Mouse (Mus musculus) layer of hippocampus, adult 18-20 months (tissue): ENCODE measurements around the gene Prmt7. TPM values are rescaled to one million over a fixed set of nuclear protein-coding genes. Genes with fewer than 3 reads are reported as not detected.
"Not testable (repeated sequence)": the region's sequence is repeated elsewhere in the genome, so short reads cannot be mapped to it uniquely, and the experiment has no call there.

Source experiments
- DNase-seq, 2 experiments: peaks; one replicate each; pipeline ENCODE4 v3.0.0; 2022; ENCODE audit warnings: low spot score in 2 of 2
- long read RNA-seq: library from polyadenylated mRNA; stranded (forward); transcript quantifications from one replicate; pipeline ENCODE4 v2.0.0, GENCODE M21; 2021
- total RNA-seq, 2 experiments: library from RNA; stranded (reverse); gene quantifications; 2 replicates each; pipeline ENCODE4 v1.2.3; 2021

Prmt7 gene
- 10 to 100 TPM; 31.2 to 37.2 TPM for total RNA-seq
- long read RNA-seq, transcript Prmt7-201 (18 exons, 3,472 nt): major isoform, 85 of 107 reads
- long read RNA-seq, partial matches to known transcripts: 21 of 107 reads
- long read RNA-seq, other reads (novel, unspliced or antisense): 1 of 107 reads

DNA sequence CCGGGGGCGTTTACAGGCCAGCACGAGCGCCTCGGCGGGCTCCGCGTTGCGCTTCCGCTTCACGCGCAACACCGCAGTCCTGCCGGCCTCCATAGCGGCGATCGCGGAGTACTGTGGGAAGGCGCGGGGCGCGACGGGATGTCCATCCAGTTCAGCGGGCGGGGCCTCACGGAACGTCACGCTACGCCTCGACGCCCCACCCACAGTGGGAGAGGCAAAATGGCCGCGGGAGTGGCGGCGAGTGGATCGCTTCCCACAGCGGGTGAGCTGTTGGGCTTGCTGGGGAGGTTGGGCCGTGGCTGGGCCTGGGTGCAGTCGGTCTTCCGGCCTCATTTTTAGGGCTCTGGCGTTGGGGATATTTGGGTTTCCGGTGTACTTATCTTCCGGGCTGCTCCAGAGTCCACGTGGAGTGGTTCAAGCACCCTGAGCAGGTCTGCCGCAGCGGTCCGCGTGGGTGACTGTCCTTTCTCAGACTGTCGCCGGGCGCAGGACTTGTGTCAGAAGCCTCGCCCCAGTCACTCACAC is at the start of gene Prmt7, which contains the start of gene Slc7a6os:
TSS of gene Prmt7 (plus strand) at position 116 of the 525 bp plus-strand sequence.
TSS of gene Slc7a6os (minus strand) at position 115 of the 525 bp plus-strand sequence.
- DNase-seq: peak; percentile 96 to 98

- no peak for DNase-seq
Observed at GRCm38 (mm10) chr8:106163251-106163650, 47.5 kb upstream of the Prmt7 start.

GRCm38 (mm10) chr8:106165460-106165859 is 45.3 kb upstream of the Prmt7 start:
- DNase-seq: peak in 1 of 2 experiments; percentile 83

DNA sequence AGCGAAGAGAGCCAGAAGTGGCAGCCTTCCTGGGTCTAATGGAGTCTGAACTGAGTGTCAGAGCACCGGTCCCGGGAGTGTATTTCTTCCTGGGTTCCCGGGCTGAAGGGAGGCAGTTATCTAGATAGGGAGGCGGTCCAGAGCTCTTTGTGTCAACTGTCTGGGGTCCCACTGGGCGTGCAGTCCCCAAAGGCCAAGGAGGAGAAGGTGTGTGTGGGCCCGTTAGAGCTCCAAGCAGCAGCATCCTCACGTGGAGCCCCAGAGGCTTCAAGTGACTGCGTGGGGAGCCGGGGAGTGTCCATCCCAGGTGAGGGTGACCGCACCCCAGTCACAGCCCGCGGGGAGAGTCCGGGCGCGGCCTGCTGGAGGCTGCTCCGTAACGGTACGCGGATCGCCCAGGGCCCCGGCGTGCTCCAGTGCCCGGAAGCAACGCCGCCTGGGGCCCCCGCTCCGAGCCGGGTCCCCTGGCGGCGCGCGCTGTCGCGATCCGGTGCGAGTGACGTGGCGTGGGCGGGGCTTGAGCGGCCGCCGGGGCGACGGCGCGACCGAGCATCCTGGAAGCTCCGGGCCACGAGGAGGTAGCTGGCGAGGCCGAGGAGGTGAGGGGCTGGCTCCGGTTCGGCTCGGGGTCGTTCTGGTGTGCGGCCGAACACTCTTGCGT is 42.2 kb upstream of the Prmt7 start, which contains the start of gene Slc7a6:
TSS of gene Slc7a6 (plus strand) at position 502 of the 661 bp plus-strand sequence.
- DNase-seq: peak; percentile 84 to 89

DNA sequence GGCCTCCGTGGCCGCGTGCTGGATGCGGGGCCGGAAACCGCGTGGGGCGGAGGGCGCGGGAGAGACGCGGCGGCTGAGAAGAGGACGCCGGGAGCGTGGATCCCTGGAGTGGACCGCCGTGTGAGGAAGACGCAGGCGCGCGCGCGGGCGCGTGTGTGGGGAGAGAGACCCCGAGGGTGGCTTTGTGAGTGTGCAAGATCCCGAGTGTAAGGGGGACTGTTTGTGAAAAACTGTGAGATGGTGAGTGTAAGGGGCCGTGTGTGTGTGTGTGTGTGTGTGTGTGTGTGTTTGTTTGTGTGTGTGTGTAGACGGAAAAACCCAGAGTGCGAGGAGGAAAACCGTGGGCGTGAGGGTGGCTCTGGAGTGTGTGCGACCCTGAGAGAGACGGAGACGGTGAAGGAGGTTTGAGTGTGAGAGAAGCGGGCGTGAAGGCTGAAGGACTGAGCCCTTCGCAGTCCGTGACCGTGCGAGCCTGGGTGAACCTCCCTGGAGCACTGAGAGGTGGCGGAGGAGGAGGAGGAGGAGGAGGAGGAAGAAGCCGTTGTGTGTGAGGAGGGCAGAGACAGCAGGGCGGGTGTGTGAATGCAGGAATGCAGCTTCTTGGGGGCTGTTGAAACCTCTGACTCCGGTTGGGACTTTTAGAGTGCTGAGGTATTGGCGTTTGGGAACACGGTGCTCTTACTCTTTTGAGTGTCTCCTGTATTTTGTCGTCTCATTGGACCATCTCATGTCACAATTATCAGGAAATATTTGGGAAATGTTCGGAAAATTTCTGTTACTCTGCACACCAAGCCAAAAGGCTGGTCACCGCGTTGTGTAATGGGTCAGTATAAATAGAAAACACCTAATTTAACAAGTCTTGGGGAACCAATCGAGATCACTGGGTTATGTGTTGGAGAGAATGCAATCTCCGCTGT is 41.5 kb upstream of the Prmt7 start:
- peak in 1 of 2 experiments; percentile 26 for DNase-seq

DNA sequence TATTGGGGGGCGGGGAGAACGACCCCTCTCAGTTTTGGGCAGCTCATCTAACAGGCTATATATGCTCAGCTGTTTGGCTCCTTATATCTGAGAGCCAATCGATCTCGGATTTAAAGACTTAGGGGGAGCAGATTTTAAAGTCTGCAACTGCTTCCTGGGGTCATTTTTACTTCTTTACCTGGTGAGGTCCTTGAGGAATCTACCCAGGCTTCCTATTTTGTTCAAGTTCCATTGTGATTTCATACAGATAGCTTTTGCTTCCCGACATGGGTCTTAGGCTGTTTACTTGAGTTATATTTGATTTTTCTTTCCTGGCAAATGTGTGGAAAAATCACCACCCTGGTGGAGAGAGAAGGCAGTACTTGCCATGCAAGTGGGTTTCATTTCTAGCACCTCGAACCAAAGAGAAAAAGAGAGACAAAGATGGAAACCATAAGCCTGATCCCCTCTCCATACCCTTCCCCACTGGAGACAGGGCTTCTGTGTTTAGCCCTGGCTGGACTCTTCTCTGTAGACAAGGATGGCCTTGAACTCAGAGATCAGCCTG is 40.7 kb upstream of the Prmt7 start:
- DNase-seq: no peak

- DNase-seq: no peak
Observed at GRCm38 (mm10) chr8:106173566-106173965, 37.2 kb upstream of the Prmt7 start.

GRCm38 (mm10) chr8:106176891-106177290 is 33.8 kb upstream of the Prmt7 start:
- DNase-seq: no peak

DNA sequence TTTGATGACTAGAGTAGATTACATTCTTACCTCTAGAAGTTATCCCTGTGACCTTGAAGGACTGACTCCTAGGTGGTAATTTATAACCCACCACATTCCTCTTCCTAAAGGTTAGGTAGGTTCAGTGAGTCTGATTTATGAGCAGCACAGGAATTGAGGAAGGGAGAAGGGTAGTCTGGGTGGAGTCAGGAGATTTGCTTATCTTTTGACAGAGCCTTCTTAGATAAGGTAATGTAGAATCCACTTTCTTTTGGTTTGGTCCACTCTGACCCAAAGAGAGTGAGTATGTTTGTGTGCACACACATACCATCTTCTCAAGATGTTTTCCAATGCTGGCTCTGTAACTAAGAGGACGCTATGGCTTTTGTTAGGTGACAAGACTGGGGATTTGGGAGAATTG is 33.1 kb upstream of the Prmt7 start:
- no peak for DNase-seq

- DNase-seq: no peak
Observed at GRCm38 (mm10) chr8:106178428-106178827, 32.3 kb upstream of the Prmt7 start.

DNA sequence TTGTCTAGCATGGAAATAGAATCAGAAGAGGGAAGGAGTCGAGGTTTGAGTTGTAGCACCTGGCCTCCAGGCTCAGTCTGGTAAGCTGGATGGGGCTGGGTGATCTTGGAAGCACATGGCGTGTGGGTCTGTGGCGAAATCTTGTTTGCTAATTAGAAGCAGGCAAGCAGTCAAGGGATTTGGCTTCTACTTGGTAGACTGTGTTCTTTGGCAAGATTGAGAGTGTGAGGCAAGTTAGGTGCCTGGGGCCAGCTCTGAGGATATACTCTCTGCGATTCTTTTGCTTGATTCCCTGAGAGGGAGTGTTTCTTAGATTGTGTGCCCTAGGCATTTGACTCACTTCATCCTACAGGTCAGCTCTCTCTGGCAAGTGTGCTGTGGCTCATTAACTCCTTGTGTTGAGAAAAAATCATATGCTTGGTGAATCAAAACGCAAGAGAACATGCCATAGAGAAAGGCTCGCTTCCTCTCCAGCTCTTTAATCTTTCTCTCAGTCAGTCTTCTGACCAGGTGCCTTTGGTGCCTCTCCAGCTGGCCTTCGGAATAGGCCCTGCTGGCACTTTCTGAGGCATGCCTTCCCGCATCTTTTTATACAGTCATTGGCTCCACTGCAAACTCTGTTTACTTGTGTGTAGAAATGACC is 25.0 kb upstream of the Prmt7 start:
- peak in 1 of 2 experiments; percentile 57 for DNase-seq

- no peak for DNase-seq
Observed at GRCm38 (mm10) chr8:106186394-106186793, 24.3 kb upstream of the Prmt7 start.

- DNase-seq: no peak
Observed at GRCm38 (mm10) chr8:106189162-106189561, 21.6 kb upstream of the Prmt7 start.

DNA sequence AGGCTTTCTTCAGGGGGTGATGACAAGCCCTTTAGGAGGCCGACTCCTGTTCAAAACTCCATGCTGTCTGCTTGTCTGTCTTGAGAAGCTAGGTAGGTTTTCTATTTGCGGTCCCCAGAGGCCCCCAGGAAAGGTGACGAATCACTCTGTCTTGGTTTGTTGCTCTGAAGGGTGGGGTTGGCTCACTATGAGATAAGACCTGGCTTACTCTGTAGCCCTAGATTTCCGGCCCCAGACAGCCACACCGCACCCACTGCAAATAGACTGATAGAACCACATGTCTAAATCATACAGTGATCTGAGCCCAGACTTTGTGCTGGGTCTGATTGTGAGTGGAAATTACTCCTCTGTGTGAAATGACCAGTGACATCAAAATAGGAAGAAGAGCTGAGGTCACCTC is 19.1 kb upstream of the Prmt7 start:
- DNase-seq: no peak

GRCm38 (mm10) chr8:106193162-106193561 is 17.6 kb upstream of the Prmt7 start:
- no peak for DNase-seq

DNA sequence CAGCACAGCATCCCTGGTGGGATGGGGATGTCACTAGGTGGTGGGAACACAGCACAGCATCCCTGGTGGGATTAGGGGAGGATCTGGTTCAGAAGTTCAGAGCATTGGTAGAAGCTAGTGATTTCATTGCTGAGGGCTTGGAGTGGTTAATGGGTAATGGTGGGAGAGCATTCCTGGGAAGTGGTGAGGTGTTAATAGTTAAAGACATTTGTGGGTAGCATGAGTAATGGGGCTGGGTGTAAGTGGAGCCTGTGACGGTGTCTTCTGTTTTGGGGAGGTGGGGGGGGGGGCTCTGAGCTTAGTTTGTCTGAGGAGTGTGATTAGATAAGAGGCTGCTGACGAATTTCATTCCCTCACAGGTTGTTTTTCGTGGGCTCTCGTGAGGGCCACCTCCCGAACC is 16.7 kb upstream of the Prmt7 start:
- DNase-seq: no peak

DNA sequence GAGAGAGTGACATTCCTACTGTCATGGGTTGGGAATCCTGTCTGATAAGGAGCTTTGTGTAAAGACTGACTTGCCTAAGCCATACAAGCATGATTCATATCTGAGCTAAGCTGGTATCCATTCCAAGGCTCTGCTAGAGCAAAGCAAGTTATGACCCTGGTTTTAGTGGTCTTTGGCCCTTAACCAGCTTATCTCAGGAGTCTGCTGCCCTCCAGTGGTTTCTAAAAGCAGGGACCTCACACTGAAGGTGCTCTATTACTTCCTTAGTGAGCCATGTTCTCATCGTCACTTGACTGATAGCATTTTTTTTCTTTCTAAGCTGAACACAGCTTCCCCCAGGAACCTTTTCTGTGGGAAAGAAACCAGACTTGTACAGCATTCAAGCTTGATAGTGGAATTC is 12.0 kb upstream of the Prmt7 start:
- peak in 1 of 2 experiments; percentile 50 for DNase-seq

DNA sequence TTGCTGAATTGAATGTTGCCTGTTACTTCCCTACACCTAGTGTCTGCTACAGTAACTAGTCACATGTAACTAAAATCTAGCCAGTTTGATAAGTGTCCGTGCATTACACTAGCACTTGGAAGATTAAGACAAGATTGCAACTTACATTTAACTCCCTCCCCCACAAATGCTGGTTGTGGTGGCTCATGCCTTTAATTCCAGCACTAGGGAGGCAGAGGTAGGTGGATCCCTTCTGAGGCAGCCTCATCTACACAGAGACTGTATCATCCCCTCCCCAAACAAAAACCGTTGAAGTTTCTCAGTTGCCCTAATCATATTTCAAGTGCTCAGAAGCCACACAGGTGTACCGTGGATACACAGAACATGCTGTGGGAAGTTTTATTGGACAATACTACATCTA is 11.1 kb upstream of the Prmt7 start:
- DNase-seq: not testable (repeated sequence)

DNA sequence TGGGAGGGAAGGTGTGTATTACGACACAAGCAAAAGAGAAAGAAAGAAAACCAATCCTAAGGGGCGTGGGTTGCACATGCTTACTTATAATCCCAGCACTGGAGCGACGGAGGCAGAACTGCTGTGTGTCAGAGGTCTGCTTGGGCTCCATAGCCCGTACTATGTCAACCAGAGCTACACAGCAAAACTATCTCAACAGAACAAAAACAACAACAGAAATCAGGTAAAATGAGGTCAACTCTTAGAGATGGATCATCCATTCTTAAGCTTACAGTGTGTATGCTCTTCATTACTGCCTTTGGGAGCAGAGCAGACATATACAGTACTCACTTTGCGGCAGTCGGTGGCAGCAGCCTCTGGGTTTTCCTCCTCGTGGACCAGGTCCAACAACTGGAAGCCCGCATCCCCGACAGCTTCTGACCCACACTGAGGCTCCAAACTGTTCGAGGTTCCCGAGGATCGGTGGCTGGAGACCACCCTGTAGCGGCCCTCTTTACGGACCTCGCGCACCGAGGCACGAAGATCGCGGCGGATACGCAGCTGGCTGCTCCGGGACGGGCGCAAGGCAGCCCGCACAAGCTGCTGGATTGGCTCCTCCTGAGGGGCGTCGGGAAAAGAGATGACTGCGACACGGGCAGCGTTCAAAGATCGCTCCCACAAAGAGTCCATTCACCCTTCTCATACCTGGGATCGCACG is 553 bp upstream of the Prmt7 start:
- peak in 1 of 2 experiments; percentile 50 for DNase-seq

GRCm38 (mm10) chr8:106211421-106211820 is 685 bp downstream of the Prmt7 start:
- DNase-seq: no peak
